Mouse (Mus musculus) thymus, postnatal 36 days (tissue): ENCODE measurements around the gene Tmbim6.
A peak's percentile ranks its signal among the peaks of the same experiment; 100 is the strongest.

ENCODE experiments used
- DNase-seq, 2 experiments: peaks; one replicate each; pipeline ENCODE4 v3.0.0; 2022; ENCODE audit warnings: mixed read lengths in 2 of 2

Gene Tmbim6

DNA sequence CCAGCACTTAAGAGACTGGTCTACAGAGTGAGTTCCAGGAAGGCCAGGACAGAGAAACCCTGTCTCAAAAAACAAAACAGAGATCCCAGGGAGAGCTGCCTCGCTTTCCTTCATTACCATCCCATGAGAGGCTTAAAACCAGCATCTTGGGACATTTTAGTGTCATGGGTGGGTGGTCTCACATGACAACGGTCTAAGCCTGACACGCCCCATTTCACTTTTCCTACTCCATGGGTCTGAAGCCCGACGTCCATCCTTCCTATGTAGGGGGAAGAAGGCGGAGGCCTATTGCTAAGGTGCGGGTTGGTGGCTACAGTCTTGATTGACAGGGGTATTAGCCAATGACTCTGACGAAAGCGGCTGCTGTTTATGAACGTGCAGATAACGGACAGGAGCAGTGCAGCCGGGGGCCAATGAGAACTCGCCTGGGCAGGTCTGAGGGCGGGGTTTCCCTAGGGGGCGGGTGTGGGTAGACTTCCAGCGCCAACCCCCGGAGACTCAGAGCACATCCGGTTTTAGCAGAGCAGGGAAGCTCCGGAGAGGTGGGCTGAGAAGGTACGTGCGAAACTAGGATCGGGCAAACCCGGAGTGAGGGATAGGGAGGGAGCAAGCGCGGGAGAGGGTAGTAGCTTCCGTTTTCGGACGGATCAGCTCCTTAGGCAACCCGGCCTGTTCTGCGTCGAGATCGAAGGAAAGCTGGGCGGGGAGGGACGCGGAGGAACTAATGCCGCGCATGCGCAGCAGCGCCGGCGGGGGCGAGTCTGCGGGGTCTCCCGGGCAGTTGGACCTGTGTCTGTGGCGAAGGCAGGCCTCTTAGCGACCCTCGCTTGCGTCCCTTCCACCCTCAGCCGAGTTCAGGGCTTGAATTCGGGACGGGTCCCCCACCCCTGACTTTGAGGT is at the start of gene Tmbim6:
Gene Tmbim6, plus strand, starts transcription at position 397 of the 900 bp plus-strand sequence.
- DNase-seq = peak; percentile 98 to 99

DNA sequence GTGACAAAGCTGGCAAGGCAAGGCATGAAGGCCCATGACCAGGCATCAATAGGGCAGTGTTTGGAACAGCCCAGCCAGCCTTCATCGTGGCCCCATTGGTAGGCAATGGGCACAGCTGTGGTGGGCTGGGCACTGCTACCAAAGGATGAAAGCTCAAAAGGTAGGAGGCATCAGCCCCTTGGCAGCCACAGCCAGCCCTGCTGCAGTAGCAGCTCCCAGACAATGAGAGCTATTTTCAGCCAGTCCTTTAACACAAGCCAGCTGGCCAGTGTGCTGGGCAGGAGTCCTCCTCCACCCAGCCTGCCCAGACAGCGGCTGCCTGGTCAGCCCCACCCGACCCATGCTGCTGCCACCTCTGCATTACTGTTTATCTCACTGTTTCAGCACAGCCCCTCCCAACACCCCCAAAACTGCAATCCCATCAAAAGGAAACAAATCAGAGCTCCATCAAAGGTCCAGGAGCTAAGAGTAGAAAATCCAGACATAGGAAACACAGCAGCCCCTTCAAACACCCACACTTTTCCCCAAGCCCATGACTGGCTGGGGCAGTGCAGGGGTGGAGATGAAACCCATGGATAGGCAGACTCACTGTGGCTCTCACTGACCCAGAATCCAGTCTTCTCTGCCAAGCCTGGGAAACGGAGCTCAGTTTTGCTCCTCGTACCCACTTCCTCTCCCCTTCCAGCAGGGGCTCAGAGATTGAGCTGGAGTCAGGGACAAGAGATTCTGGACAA is 49.1 kb upstream of the Tmbim6 start:
- DNase-seq = peak in 1 of 2 experiments; percentile 9

GRCm38 (mm10) chr15:99344148-99344870 is 48.4 kb upstream of the Tmbim6 start:
- no peak for DNase-seq

DNA sequence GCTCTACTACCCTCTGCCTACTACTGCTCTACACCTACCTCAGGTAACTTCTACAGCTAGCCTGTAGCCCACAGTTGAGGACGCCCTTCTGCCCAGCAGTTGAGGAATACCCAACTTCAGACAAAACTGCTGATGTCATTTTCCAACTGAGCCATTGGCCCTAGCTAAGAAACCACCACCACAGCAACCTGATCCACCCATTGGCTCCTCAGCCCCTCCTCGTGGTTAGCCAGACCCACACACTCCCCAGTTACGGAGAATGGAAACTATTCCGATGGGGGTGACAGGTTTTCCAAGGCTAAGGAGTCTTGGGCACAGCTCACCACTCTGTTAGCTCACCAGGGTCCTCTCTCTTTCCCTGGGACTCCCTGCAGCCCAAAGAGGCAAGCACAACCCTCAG is 47.7 kb upstream of the Tmbim6 start:
- DNase-seq = no peak

GRCm38 (mm10) chr15:99351610-99352009 is 41.1 kb upstream of the Tmbim6 start:
- no peak for DNase-seq

GRCm38 (mm10) chr15:99352306-99352705 is 40.4 kb upstream of the Tmbim6 start:
- no peak for DNase-seq

GRCm38 (mm10) chr15:99355660-99356059 is 37.0 kb upstream of the Tmbim6 start:
- peak; percentile 52 to 75 for DNase-seq

DNA sequence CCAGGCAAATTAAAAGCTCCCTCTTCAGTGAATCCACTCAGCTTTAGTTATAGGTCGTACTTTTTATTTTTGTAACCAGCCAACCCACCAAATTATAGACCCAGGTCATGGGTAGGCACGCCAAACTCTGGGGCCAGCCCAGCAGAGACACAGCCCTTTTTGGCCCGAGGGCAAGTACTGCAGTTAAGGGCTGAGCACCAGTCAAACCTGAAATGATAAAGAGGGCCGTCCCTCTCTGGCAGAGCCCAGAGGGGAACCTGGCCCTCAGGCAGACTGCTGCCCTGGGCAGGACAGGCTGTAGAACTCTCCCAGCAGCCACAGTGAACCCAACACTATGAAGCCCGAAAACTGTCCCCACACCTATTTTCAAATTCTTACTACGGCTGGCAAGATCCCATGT is 36.2 kb upstream of the Tmbim6 start:
- no peak for DNase-seq

GRCm38 (mm10) chr15:99358952-99359351 is 33.7 kb upstream of the Tmbim6 start:
- DNase-seq = no peak

GRCm38 (mm10) chr15:99364022-99364530 is 28.6 kb upstream of the Tmbim6 start:
- no peak for DNase-seq

DNA sequence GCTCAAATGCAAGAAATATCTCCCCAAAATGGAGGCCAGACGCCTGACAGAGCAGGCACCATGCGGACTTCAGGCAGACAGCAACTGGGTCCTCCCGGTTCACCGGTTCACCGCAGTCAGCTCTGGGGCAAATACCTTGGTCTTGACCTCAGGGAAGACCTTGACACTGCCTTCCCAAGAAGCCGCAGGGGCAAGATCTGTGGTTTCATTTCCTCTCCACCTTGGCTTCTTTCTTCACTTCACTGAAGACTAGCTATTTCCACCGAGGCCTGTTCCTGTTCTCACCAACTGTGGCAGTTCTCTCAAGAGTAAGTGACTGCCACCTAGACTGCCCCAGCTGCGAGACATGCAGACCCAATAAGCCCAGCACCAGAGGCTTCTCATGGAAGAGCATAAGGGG is 27.8 kb upstream of the Tmbim6 start:
- DNase-seq = peak; percentile 51 to 60

- no peak for DNase-seq
Observed at GRCm38 (mm10) chr15:99368583-99369266, 24.0 kb upstream of the Tmbim6 start.

DNA sequence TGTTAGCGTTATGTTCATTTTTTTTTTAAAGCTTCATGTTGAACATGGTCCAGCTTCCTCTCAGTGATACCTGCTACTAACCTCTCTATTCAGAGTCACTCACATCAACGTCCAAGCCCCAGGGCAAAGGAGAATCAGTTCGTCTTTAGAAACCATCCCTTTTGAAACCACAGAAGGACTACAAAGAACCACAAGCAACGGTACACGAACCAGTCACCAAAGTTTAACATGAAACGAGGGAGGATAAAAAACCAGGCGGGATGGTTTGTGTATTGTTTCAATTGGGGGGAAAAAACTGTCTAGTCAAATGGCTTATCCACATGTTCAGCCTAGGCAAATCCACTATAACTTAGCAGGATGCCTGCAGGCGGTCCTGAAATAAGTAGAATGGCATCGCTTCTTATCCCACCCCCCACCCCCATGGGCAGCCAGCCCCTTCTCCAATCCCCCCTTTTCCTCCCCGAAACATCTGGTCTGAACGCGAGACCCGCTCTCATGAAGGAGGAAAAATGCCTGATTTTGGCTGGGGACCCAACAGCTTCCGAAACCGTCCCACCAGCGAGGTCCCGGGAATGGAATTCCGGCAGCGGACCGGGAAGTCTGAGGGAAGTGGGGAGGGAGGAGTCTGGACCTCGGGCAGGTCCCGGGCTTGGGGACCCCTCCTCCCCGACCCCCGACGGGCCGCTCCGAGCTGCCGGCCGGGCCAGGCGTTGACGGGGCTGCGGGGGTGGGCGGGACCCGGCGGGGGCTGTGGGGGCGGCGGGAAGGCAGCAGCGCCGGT is 23.1 kb upstream of the Tmbim6 start:
- DNase-seq = no peak

DNA sequence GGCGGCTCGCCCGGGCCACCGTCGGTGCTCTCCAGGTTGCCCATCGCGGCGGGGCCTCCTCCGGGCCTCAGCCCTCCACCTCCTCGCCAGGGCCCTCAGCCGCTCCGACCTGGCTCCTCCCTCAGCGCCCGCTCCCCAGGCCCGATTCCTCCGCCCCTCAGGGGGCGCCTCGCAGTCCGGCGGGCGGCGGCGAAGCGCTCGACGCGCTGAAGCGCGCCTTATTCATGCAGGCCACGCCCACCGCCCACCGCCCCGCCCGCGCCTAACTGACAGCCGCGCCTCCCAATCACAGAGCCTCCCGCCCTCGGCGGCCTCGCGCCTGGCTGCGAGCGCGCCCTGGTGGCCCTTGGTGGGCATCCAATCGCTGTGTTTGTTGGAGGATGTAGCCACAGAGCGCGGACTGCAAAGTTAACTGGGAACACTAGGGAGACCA is 22.4 kb upstream of the Tmbim6 start, which contains the start of gene Fmnl3:
Gene Fmnl3, minus strand, starts transcription at position 224 of the 433 bp plus-strand sequence.
- peak; percentile 97 to 99 for DNase-seq

DNA sequence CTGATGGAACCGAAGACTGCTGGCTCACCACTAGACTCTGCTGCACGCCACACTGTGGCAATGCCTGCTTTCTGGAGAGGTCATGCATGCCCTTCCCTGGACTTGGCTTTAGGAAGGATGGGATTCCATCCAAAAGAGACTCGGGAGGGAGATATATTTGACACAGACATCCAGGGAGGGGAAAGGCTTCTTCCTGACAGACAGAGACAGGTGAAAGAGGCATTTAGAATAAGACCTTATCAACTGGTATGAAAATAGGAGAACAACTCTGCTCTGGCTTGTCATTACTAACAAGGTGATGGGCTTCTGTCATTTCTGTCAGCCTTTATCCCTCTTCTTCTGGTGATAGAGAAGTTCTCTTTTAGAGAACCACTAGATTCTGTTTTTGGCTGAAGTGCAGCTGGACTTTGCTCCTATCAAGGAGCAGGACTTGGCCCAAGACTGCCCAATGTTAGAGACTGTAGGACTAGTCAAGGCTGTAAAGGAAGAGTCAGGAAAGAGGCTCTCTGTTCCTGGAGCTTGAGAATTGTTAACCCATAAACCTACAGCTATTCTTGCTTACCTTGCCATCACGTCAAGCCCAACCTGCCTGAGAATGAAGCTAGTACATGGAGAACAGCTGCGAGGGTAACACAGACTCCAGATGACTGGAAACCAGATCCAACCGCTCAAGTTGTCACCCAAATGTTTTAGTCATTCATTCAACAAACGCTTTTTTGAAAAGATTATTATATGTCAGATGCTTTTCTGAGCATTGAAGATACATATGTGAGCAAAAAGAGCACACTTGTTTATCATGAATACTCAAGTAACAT is 20.9 kb upstream of the Tmbim6 start:
- no peak for DNase-seq

- DNase-seq = no peak
Observed at GRCm38 (mm10) chr15:99372761-99373160, 19.9 kb upstream of the Tmbim6 start.

DNA sequence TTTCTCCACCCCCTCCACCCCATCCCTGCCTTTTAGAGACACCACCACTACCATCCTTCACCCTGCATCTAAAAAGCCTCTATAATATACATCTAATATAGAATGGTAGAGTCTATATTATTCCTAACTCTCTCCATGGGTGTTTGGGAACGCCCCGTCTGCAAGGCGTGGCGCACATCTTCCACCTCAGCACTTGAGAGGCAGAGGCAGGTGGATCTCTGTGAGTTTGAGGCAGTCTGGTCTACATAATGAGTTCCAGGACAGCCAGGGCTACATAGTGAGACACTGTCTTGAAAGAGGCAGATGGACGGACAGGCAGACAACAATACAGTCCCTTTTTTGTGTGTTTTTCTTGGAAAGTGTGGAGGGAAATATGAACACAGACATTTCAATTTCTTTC is 17.6 kb upstream of the Tmbim6 start:
- no peak for DNase-seq

DNA sequence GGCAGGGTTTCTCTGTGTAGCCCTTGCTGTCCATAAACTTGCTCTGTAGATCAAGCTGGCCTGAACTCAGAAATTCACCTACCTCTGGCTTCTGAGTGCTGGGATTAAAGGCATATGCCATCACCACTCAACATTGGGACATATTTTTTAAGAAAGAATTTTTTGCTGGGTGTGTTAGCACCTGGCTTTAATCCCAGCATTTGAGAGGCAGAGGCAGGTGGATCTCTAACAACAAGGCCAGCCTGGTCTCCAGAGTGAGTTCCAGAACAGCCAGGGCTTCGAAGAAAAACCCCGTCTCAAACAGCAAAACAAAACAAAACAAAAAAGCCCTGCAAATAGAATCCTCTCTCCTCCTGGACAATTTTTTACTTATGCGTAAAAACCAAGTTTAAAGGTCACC is 17.1 kb upstream of the Tmbim6 start:
- DNase-seq = no peak

DNA sequence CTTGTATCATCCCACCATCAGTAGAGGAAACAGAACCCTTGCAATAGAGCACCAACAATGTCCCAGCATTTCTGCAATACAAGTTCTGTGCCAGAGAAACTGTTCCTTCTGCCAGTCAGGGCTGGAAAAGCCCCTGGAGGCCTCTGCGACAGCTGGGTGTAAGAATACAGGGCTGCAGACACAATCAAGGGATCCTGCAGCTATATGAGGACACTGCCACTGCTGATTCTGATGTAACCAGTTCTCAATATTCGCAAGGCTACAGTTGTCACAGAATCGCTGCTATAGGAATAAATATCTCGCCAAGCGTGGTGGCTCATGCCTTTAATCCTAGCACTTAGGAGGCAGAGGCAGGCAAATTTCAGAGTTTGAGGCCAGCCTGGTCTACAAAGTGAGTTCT is 16.4 kb upstream of the Tmbim6 start:
- no peak for DNase-seq

- DNase-seq = no peak
Observed at GRCm38 (mm10) chr15:99382893-99383292, 9.8 kb upstream of the Tmbim6 start.

DNA sequence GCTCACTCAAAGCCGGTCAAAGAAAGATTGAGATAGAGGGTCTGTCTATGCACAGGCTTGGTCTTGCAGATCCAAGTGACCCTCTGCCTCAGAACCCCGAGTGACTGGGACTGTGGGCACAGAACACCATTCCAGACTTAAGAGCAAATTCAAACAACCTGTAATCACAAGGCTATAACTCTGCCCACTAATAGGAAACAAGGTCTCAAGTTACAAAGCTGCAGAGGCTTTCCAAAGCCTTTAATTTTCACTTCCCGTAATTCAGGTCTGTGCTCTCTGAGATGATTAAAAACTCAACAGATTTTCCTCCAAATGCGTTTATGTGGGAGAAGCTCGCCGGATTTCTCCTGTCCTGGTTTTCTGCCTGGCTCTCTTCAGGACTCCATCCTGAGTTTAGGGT is 8.6 kb upstream of the Tmbim6 start:
- DNase-seq = no peak
